Mouse (Mus musculus): Measurements from ENCODE around the gene Triobp. TPM values are rescaled to one million over a fixed set of nuclear protein-coding genes. Genes with fewer than 3 reads are reported as not detected.

Triobp gene
- polyA plus RNA-seq, 1 experiment from 2014 or later = 20.8 TPM

- H3K27ac ChIP-seq (ENCODE audit: low read length) = peak overlapping the region; percentile 60
- H3K9me3 ChIP-seq (replicated peaks; ENCODE audit: control insufficient read depth, low read length) = no peaks in the 10 kb centered on the region
- H3K27me3 ChIP-seq (ENCODE audit: control insufficient read depth, insufficient read depth, low read depth, low read length) = peaks cover 60% of the 10 kb centered on the region
- 25% methylated on average over 17 of the region's 18 CpGs for WGBS (ENCODE audit: insufficient replicate concordance)
- no peak overlapping the region for H3K9ac ChIP-seq (ENCODE audit: low read depth, low read length)
- peaks cover 16% of the 10 kb centered on the region for H3K4me1 ChIP-seq (ENCODE audit: control insufficient read depth, low read depth, low read length)
- ATAC-seq (ENCODE audit: low read depth) = no peak
- H3K4me2 ChIP-seq (ENCODE audit: low read depth, low read length) = peak overlapping the region; percentile 30
- H3K36me3 ChIP-seq (ENCODE audit: control insufficient read depth, insufficient read depth) = no peaks in the 10 kb centered on the region
- H3K4me3 ChIP-seq (ENCODE audit: low read depth, low read length) = no peak overlapping the region
Measured at GRCm38 (mm10) chr15:79025687-79026308, 78.3 kb downstream of the Triobp start.

- Histone ChIP-seq H3K27ac (ENCODE audit: low read length) (peak overlapping the region; percentile 78), H3K27me3 (ENCODE audit: control insufficient read depth, insufficient read depth, low read depth, low read length) (peaks cover 68% of the 10 kb centered on the region), H3K4me3 (ENCODE audit: low read depth, low read length) (peak overlapping the region; percentile 67), H3K9ac (ENCODE audit: low read depth, low read length) (no peak overlapping the region), H3K4me2 (ENCODE audit: low read depth, low read length) (peak overlapping the region; percentile 75), H3K9me3 (replicated peaks; ENCODE audit: control insufficient read depth, low read length) (no peaks in the 10 kb centered on the region), H3K36me3 (ENCODE audit: control insufficient read depth, insufficient read depth) (no peaks in the 10 kb centered on the region), H3K4me1 (ENCODE audit: control insufficient read depth, low read depth, low read length) (peaks cover 19% of the 10 kb centered on the region)
- ATAC-seq (ENCODE audit: low read depth) = no peak
- WGBS (ENCODE audit: insufficient replicate concordance) = 54% methylated on average over 14 of the region's 14 CpGs
Measured at GRCm38 (mm10) chr15:79026511-79027290, 79.2 kb downstream of the Triobp start.

GRCm38 (mm10) chr15:79027291-79028205 lies 80.0 kb downstream of the Triobp start:
- Histone ChIP-seq H3K4me3 (ENCODE audit: low read depth, low read length) (peak overlapping the region; percentile 67), H3K4me1 (ENCODE audit: control insufficient read depth, low read depth, low read length) (peaks cover 19% of the 10 kb centered on the region), H3K27me3 (ENCODE audit: control insufficient read depth, insufficient read depth, low read depth, low read length) (peaks cover 70% of the 10 kb centered on the region), H3K27ac (ENCODE audit: low read length) (peak overlapping the region; percentile 78), H3K9me3 (replicated peaks; ENCODE audit: control insufficient read depth, low read length) (no peaks in the 10 kb centered on the region), H3K9ac (ENCODE audit: low read depth, low read length) (peak overlapping the region; percentile 81), H3K4me2 (ENCODE audit: low read depth, low read length) (peak overlapping the region; percentile 75), H3K36me3 (ENCODE audit: control insufficient read depth, insufficient read depth) (no peaks in the 10 kb centered on the region)
- 8% methylated on average over 45 of the region's 46 CpGs for WGBS (ENCODE audit: insufficient replicate concordance)
- no peak for ATAC-seq (ENCODE audit: low read depth)

GRCm38 (mm10) chr15:79028237-79028738 lies 80.8 kb downstream of the Triobp start, which contains the start of gene H1f0:
H1f0 (plus strand) TSS chr15:79028450.
- Histone ChIP-seq H3K9ac (ENCODE audit: low read depth, low read length) (peak within 1 kb of the TSS; percentile 81), H3K27me3 (ENCODE audit: control insufficient read depth, insufficient read depth, low read depth, low read length) (peaks cover 72% of the 10 kb centered on the region), H3K9me3 (replicated peaks; ENCODE audit: control insufficient read depth, low read length) (no peaks in the 10 kb centered on the region), H3K4me2 (ENCODE audit: low read depth, low read length) (peak within 1 kb of the TSS; percentile 75), H3K27ac (ENCODE audit: low read length) (peak within 1 kb of the TSS; percentile 78), H3K4me1 (ENCODE audit: control insufficient read depth, low read depth, low read length) (peaks cover 15% of the 10 kb centered on the region), H3K36me3 (ENCODE audit: control insufficient read depth, insufficient read depth) (no peaks in the 10 kb centered on the region), H3K4me3 (ENCODE audit: low read depth, low read length) (peak within 1 kb of the TSS; percentile 67)
- peak; percentile 58 for ATAC-seq (ENCODE audit: low read depth)
- WGBS (ENCODE audit: insufficient replicate concordance) = under 1% methylated on average over 58 of the region's 58 CpGs

GRCm38 (mm10) chr15:79028823-79029484 lies 81.4 kb downstream of the Triobp start:
- no peak for ATAC-seq (ENCODE audit: low read depth)
- H3K36me3 ChIP-seq (ENCODE audit: control insufficient read depth, insufficient read depth) = no peaks in the 10 kb centered on the region
- peaks cover 15% of the 10 kb centered on the region for H3K4me1 ChIP-seq (ENCODE audit: control insufficient read depth, low read depth, low read length)
- H3K27me3 ChIP-seq (ENCODE audit: control insufficient read depth, insufficient read depth, low read depth, low read length) = peaks cover 72% of the 10 kb centered on the region
- 26% methylated on average over 16 of the region's 16 CpGs for WGBS (ENCODE audit: insufficient replicate concordance)
- H3K9me3 ChIP-seq (replicated peaks; ENCODE audit: control insufficient read depth, low read length) = no peaks in the 10 kb centered on the region
- peak overlapping the region; percentile 67 for H3K4me3 ChIP-seq (ENCODE audit: low read depth, low read length)
- peak overlapping the region; percentile 75 for H3K4me2 ChIP-seq (ENCODE audit: low read depth, low read length)
- H3K27ac ChIP-seq (ENCODE audit: low read length) = peak overlapping the region; percentile 73
- peak overlapping the region; percentile 81 for H3K9ac ChIP-seq (ENCODE audit: low read depth, low read length)

- peak overlapping the region; percentile 75 for H3K4me2 ChIP-seq (ENCODE audit: low read depth, low read length)
- H3K27ac ChIP-seq (ENCODE audit: low read length) = peak overlapping the region; percentile 49
- H3K36me3 ChIP-seq (ENCODE audit: control insufficient read depth, insufficient read depth) = no peaks in the 10 kb centered on the region
- H3K9me3 ChIP-seq (replicated peaks; ENCODE audit: control insufficient read depth, low read length) = no peaks in the 10 kb centered on the region
- 10% methylated on average over 11 of the region's 11 CpGs for WGBS (ENCODE audit: insufficient replicate concordance)
- peaks cover 69% of the 10 kb centered on the region for H3K27me3 ChIP-seq (ENCODE audit: control insufficient read depth, insufficient read depth, low read depth, low read length)
- H3K4me1 ChIP-seq (ENCODE audit: control insufficient read depth, low read depth, low read length) = peaks cover 15% of the 10 kb centered on the region
- no peak for ATAC-seq (ENCODE audit: low read depth)
- H3K9ac ChIP-seq (ENCODE audit: low read depth, low read length) = peak overlapping the region; percentile 54
- peak overlapping the region; percentile 67 for H3K4me3 ChIP-seq (ENCODE audit: low read depth, low read length)
Measured at GRCm38 (mm10) chr15:79029519-79030241, 82.2 kb downstream of the Triobp start.

GRCm38 (mm10) chr15:79030551-79031435 lies 83.3 kb downstream of the Triobp start:
- peak overlapping the region; percentile 58 for H3K9ac ChIP-seq (ENCODE audit: low read depth, low read length)
- ATAC-seq (ENCODE audit: low read depth) = peak; percentile 76

More at GRCm38 (mm10) chr15:79030551-79031435, 83.3 kb downstream of the Triobp start:
- 2% methylated on average over 52 of the region's 52 CpGs for WGBS (ENCODE audit: insufficient replicate concordance)
- no peaks in the 10 kb centered on the region for H3K9me3 ChIP-seq (replicated peaks; ENCODE audit: control insufficient read depth, low read length)
- peak overlapping the region; percentile 57; the same call in 1 of the 2 replicates for H3K27ac ChIP-seq (ENCODE audit: low read length)
- H3K4me1 ChIP-seq (ENCODE audit: control insufficient read depth, low read depth, low read length) = peaks cover 12% of the 10 kb centered on the region
- peaks cover 60% of the 10 kb centered on the region for H3K27me3 ChIP-seq (ENCODE audit: control insufficient read depth, insufficient read depth, low read depth, low read length)
- H3K36me3 ChIP-seq (ENCODE audit: control insufficient read depth, insufficient read depth) = no peaks in the 10 kb centered on the region
- peak overlapping the region; percentile 67 for H3K4me3 ChIP-seq (ENCODE audit: low read depth, low read length)
- H3K4me2 ChIP-seq (ENCODE audit: low read depth, low read length) = peak overlapping the region; percentile 75
